Mouse (Mus musculus) right cerebral cortex, postnatal 14 days (tissue): ENCODE measurements around the gene Cnot3.
"Not testable (repeated sequence)": the region's sequence is repeated elsewhere in the genome, so short reads cannot be mapped to it uniquely, and the experiment has no call there.

ENCODE experiments used
- DNase-seq: peaks from one replicate; pipeline ENCODE4 v3.0.0; 2022

The Cnot3 gene

DNA sequence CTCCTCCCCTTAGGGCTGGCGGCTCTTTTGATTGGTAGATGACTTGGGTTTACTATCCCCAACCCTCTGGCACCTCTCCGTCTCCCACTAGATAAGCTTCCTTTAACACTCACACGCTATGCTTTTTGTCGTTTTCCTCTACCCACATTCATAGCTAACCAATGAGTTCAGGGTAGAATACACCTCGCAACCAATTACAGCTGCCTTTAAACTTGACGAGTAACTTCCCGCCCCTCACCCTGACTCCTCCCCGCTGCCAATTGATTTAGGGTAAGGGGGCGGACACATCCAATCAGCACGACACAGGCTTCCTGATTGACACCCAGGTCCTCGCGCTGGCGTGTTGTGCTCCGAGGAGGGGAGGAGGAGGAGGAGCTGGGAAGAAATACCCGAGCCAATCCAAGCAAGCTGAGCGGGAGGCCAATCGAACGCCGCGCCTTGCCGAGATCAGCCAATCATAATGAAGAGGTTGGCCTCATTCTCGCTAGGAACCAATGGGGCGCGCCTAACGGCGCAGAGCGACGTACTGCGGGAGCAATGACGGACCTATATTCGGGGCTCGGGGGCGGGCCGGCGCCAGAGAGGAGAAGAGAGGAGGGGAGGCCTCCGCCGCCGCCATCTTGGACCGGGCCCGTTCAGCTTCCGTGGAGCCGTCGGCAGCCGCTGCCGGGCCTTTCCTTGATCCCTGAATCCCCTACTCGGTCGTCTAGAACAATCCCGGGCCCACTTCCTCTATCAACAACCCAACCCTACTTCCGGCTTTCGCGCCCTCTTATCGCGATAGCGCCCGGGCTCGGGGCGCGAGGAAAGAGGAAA lies at the start of gene Cnot3:
Gene Cnot3 (plus strand): TSS at position 597 of the 816 bp plus-strand sequence.
- peak; percentile 97 for DNase-seq

DNA sequence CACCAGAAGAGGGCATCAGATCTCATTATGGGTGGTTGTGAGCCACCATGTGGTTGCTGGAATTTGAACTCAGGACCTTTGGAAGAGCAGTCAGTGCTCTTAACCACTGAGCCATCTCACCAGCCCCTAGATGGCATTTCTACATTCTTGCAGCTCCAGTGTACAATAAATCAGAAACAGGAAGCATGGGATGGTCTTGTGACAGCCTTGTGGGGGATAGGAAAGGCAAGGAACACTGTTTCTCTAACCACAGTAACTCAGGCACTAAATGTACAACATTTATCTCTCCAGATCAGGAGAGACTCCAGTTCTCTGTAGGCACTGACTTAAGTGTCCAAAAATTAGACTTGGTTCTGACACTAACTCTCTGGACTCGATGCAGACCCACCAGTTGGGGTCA lies 47.3 kb upstream of the Cnot3 start:
- not testable (repeated sequence) for DNase-seq

DNA sequence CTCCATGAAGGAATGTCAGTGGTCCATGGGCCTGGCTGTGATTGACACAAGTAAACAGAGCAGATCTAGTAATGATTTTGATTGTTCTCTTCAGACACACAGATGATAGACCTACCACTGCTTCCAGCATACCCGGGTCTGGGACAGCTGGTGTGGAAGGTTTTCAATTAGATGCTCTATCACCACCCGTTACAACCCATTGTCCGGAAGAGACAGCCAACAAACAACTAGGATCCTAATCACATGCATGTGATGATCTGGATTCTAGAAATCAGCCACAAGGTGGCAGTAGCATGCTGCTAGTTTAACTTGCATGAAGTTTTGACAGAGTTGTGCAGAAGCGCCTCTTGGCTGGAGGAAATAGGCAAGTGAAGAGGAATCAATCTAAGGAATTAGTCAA lies 43.9 kb upstream of the Cnot3 start:
- DNase-seq: peak; percentile 67

DNA sequence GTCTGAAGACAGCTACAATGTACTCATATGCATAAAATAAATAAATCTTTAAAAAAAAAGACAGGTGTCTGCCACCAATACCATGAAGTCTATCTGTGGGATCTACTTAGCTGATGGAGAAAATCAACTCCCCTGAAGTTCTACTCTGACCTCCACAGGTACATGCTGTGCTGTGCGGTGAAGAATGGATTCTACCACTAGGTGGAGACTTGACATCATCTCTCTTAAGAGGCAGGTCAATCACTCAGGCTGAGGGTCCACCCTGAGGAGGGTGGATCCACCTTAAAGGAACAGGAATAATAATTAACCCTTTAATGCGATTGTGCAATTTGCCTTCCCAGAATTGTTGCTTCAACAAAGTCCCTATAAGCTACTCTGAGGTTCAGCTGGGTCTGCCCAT lies 38.3 kb upstream of the Cnot3 start:
- DNase-seq: no peak

DNA sequence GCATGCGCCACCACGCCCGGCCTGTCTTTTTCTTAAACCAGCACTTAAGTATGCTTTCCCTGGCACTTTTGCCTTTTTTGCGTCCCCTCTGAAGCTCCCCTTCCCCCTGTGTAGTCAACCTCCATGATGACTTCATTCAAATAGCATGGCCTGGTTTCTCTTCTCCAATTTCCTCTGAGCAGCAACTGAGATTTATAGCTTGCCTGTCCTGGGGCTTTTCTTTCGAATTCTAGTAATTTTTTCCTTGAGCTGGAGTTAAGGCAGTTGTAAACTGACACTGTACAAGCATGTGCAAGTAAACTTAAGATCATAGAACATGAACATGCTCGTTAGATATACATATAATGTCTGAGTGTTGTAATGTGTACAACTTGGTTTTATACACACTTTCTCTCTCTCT lies 37.7 kb upstream of the Cnot3 start:
- DNase-seq: no peak

DNA sequence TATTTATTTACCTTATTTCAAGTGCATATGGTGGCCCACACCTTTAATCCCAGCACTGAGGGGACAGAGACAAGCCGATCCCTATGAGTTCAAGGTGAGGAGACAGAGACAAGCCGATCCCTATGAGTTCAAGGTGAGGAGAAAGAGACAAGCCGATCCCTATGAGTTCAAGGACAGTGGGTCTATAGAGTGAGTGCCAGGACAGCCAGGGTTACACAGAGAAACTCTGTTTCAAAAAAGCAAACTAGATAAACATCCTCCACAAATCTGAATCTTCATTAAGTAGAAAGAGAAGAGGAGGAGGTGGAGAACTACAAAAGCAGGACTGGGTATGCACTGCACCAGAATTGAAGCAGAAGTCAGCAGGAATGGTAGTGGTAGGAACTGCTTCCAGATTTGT lies 36.4 kb upstream of the Cnot3 start:
- DNase-seq: no peak

DNA sequence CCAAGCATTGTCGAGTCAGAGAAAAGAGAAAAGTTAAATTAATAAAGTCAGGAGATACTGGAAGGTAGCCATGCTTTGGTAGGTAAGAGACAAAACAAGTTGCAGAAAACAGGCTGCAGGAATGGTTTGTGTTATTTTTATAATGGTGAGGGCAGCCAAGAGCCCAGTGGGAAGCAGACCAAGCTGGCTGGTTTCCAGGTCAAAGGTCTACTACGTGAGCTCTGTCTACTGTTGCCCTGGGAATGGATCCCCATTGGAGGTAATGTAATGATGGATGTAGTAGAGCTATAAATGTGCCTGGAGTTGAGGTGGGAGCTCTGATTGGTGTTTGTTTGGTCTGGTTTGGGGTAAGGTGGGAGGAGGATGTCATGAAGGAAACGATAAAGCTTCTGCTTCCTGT lies 36.0 kb upstream of the Cnot3 start:
- DNase-seq: no peak

DNA sequence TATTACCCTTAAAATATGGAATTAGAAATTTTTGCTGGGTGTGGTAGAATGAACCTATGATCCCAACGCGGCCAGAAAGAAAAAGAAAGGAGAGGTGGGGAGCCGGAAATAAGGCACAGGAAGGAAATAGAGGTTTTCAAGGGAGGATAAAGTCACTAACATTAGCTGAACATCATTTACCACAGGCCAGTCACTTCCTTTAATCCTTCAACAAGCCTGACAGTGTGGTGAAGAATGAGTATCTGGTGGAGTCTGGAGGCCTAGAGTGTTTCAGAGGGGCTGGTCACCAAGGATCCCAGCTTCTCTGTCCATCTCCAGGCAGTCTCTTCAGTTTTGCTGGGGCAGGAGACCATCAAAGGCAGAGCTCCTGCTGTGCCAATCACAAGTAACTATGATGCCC lies 34.6 kb upstream of the Cnot3 start:
- DNase-seq: no peak

DNA sequence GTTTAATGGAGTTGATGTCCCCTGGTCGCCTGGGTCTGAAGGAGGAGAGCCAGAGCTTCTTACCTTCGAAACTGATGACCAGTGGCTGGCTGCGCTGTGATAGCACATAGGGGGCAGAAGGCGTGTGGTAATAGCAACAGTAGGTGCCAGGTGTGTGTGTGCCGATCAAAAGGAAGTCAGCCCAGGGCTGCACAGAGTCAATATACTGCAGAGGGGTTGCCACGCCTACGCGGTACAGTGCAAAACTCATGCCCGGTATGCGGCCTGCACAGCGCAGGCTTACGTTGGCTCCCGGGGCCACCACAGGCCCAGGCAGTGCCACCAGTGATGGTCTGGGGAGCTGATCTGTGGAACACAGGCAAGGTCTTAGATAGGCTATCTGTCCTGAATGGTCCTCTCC lies 34.1 kb upstream of the Cnot3 start:
- DNase-seq: no peak

DNA sequence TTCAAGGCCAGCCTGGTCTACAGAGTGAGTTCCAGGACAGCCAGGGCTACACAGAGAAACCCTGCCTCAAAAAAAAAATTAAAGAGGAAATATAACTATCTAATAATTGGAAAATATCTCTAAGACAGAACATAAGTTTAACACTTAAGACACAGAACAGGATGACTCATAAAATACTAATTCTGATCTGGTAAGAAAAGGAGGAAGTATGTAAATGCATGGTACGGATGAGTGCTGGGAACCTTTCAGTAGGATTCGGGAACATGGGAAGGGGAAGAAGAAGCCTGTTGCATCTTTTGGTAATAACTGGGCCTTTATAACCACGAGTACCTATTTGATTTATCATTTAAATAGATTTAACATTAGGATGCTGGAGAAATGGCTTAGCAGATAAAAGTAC lies 31.0 kb upstream of the Cnot3 start:
- DNase-seq: no peak

DNA sequence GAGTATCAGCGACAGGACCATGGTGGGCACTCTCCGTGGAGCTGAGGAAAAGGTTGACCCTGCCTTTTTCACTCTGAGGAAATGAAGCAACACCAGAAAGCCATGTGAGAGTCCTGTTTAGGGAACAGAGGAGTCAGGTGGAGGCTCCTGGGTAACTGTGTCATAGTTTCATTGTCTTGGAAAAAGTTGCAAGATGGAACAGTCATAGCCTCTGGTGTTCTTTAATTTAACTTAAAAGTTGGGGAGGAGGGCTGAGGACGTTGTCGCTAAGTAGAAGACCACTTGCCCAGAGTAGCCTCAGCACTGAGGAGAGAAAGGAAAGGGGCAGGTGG lies 29.0 kb upstream of the Cnot3 start, which contains the start of gene Oscar:
Gene Oscar (minus strand): TSS at position 101 of the 332 bp plus-strand sequence.
- no peak for DNase-seq

DNA sequence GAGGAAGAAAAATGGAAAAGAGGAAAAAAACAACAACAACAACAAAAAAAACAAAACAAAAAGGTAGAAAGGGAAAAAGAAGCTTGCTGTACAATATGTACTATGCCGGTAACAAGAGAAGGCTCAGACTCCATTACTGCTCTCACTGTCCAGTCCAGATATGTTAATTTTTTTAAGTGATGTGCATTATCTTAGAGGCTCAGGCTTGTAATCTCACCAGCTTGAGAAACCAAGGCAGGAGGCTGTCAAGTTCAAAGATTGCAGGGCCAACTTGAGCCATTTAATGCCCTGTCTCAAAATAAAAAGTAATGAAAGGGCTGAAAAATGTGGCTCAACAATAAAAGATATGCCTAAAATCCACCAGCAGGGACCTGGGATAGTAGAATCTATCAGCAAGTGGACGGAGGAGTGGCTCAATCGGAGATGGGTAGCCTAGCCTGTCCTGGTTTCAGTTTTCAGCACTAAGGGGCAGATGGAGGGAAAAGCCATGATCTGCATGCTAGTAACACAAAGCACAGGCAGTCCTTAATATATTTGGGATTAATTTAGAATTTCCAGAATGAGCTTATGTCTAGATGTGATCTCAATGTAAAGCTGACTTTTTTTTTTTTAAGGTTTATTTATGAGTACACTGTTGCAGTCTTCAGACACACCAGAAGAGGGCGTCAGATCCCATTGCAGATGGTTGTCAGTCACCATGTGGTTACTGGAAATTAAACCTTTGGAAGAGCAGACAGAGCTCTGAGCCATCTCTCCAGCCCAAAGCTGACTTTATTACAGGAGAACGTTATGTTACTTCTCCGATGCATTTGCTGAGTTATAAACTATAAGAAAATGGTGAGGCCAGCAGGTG lies 28.5 kb upstream of the Cnot3 start:
- peak; percentile 48 for DNase-seq

DNA sequence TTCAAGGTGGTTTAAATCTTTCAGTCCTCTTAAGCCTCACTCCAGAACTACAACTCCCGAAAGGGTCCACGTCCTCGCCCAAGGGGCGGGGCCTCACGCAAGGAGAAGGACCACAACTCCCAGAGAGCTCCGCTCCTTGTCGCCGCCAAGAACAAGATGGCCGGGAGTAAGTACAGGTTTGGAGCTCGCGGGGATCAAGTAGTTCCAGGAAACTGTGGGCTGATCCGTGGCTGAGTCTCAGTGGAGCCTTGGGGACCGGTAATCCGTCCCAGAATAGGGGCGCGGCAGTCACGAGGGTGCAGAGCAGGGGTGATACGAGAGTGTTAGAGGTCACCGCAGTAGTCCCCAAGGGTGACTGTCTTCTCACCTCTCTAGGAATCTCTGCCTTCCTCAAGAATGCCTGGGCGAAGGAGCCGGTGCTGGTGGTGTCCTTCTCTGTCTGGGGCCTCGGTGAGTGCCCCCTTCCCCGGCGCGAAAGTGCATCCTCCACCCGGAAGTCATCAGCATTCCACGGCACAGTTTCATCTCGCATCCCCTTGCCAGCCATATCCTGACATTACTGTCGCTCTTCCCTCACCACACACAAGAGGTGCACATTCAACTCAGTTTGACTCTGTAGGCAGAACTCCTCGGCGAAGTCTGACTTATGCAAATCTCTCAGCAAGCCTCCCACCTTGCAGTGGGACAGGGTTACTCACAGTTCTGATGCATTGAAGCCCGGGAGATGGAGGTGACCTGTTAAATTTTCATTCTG lies 27.6 kb upstream of the Cnot3 start, which contains the start of gene Ndufa3:
Gene Ndufa3 (plus strand): TSS at position 132 of the 754 bp plus-strand sequence.
- peak; percentile 85 for DNase-seq

DNA sequence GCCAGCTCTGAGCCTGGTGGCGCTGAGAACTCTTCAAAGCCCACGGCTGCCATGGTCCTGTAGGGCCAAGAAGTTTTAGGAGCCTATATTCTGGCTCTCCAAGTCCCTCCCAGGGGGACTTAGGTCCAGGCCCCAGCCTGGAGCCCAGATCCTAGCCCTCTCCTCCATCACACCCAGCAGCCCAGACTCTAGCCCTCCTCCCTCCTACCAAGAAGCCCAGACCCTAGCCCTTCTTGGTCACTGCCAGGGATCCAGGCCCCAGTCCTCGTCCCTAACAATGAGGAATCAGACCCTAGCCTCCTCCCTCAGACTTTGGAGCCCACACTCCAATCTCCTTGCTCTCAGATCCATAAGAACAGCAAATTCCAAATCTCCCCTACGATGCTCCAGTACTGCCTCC lies 16.0 kb upstream of the Cnot3 start:
- no peak for DNase-seq

DNA sequence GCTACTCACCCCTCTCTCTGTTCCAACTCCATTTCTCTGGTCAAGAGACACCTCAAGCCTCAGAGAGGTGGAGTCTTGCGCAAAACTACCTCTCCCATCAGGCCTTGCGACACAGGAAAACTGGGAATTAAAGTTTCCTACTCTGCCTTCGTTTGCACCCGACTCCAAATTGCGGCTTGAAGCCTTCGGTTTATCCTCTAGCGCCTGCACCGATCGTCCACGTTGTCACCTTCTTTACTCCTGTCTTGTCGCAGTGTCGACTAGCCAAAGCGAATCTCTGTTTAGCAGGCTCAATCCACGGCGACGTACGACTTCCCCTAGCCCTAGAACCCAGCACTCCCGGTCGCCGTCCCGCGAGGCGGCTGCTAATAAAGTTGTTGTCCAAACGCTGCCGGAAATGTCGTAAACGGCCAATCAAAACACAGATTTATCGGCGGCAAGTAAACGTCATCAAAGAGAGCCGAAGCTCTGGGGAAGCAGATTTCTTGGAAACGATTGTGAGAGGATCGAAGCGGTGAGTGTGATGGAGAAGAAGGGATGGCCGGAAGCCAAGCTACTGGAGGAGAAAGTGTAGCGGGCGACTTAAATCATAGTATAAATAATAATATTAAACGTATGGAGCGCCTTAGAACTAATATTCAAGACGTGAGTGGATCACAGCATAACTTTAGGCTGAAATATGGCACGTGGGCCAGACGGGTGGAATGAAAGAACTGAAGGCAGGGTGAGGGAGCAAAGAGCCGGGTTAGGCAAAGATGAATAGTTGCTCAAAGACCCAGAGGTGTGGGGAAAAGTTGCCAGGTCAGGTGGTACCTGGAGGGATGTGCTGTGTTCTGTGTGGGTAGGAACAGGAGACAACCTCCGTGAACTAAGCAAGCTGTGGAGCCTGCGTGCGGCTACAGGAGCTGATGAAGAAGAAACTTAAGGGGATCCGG lies 15.3 kb upstream of the Cnot3 start, which contains the start of the genes Tfpt and Prpf31:
Gene Tfpt (minus strand): TSS at position 387 of the 935 bp plus-strand sequence.
Gene Prpf31 (plus strand): TSS at position 443 of the 935 bp plus-strand sequence.
- DNase-seq: peak; percentile 84

DNA sequence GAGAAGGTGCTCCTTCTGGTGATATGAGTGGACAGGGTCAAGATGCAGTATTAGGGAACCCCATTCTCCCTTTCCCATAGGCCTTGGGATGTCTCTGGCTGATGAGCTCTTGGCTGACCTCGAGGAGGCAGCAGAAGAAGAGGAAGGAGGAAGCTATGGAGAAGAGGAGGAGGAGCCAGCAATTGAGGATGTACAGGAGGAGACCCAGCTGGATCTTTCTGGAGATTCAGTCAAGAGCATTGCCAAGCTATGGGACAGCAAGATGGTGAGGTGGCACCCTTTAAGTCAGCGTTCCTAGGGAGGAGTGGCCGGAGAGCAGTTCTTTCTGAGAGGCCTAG lies 14.6 kb upstream of the Cnot3 start:
- DNase-seq: no peak

DNA sequence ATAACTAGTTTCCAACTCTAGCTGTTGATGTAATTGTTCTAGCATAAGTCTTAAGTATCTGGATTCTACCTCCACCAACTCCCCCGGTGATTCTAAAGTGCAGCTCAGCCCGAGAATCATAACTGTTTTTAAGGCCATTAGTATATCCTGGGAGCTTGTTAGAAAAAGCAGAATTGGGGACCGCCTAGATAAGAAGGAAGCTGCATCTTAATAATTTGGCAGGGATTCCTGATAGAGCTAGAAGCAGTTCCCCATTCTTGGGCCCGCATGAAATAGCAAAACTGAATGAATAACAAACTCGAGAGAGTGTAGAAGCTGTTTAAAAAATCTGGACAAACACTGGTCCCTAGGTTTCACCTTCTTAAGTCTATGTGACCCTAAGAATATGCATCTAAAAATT lies 1.7 kb upstream of the Cnot3 start:
- DNase-seq: no peak

DNA sequence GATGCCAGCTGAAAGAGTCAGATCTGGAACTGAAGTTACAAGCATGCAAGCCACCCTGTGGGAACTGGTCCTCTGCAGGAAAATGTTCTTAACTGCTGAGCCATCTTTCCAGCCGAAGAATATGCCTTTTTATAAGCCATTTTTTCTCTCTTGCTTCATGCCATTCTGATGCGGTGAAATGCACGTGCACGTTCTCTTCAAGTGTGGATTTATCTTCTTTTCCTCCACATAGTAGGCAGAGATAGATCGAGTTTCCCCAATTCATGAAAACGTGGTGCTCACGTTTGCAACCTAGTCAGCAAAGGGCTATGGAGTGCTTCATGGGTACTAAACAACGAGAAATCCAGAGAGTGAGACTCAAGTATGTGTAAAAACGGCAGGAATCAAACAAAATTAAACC lies 1.2 kb upstream of the Cnot3 start:
- no peak for DNase-seq

DNA sequence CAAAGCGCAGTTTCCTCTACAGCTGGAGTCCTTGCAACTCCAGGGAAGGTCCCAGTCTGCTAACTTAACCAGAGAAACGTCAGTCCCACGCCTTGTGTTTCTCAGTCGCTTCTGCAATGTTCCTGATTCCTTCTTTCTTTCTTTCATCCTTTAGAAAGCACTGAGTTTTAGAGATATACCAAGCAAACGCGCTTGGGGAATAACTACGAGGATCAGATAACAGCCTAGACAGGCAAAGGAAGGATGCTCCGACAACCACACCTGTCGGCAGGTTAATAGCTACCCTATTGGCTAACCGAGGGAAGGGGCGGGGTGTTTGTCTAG lies 758 bp upstream of the Cnot3 start:
- DNase-seq: peak; percentile 82

DNA sequence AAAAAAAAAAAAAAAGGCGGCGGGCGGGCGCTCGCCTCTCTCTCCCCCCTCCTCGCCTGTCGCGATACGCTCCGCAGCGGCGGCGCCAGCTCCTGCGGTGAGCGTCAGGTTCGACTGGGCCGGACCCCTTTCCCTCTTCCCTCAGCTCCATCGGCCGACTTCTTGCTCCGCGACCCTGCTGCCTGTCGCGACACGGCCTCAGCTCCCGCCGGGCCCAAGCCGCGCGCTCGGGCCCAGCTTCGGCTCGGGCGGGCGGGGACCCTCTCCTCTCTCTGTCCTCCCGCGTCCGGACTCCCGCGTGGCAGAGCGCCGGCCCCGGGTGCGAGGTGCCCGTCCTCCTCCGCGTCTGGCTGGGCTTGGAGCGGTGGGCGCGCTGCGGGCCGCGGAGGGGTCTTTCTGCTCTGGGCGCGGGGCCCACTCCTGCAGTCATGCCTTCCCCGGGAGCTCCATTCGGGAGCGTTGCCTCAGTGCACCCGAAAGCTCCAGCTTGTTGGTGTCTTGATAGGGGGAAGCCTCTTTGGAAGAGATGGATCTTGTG lies 489 bp downstream of the Cnot3 start:
- peak; percentile 41 for DNase-seq

DNA sequence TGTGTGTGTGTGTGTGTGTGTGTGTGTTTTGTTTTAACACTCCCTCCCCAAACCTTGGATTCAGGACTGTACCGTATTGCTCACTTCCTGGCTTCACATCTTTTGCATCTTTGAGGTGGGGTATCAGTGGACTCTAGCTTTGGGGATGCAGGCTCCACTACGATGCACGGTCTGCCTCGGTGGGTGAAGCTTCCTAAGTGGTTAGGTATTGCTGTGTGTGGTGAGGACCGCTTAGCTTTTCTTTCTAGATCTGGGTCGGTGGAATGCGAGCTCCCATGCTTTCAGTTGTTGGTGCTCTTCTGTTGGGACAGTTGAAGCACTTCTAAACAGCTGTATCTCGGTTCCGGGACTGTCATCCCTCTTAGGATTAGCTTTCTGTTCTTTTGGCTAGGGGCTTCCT lies 1.1 kb downstream of the Cnot3 start:
- no peak for DNase-seq

DNA sequence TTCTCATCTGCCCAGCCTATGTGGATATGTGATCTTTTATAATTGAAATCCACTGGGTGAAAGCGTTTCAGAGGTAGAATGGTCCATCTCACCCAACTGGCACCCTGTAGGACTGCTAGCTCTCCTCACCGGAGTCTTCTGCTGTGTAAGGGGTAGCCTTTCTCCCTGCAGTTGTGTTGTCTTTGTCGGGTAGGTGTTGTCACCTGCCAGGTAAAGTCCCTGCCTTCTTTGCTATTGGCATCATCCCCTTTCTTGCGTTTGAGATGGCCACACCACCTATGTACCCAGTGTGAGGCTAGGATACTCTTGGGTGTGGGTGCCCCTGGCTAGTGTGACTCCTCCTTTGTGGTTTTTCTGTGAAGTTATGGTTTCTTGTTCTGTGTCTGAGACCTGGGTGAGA lies 1.6 kb downstream of the Cnot3 start:
- DNase-seq: no peak
